Mouse (Mus musculus) neural tube, embryonic 15.5 days (tissue): ENCODE data around the gene Colca2. TPM values are rescaled to one million over a fixed set of nuclear protein-coding genes. Genes with fewer than 3 reads are reported as not detected.

Source experiments
- ATAC-seq: fragments of 200-750 bp; cut with Nextera tagmentation; 2 replicates; pipeline ENCODE4 v1.8.0; 2017; ENCODE audit warnings: mild to moderate bottlenecking, moderate TSS enrichment, moderate library complexity; ENCODE audit not compliant: low FRiP score
- H3K27ac ChIP-seq: fragments of 300-500 bp; sonication (generic); replicated peaks from 2 replicates; pipeline ENCODE4 v1.5.1; 2015; ENCODE audit warnings: mild to moderate bottlenecking, inconsistent platforms
- H3K27me3 ChIP-seq: fragments of 300-500 bp; sonication (generic); replicated peaks from 2 replicates; pipeline ENCODE4 v1.6.1; 2015; ENCODE audit warnings: inconsistent platforms
- H3K36me3 ChIP-seq: fragments of 300-500 bp; sonication (generic); 2 replicates; pipeline ENCODE4 v1.6.1; 2015; ENCODE audit warnings: inconsistent platforms
- H3K4me1 ChIP-seq: fragments of 300-500 bp; sonication (generic); 2 replicates; pipeline ENCODE4 v1.6.1; 2015; ENCODE audit warnings: inconsistent platforms
- H3K4me2 ChIP-seq: fragments of 300-500 bp; sonication (generic); 2 replicates; pipeline ENCODE4 v1.6.1; 2015; ENCODE audit warnings: inconsistent platforms, mild to moderate bottlenecking, moderate library complexity
- H3K4me3 ChIP-seq: fragments of 300-500 bp; sonication (generic); replicated peaks from 2 replicates; pipeline ENCODE4 v1.5.1; 2015; ENCODE audit warnings: mild to moderate bottlenecking, inconsistent platforms
- H3K9ac ChIP-seq: fragments of 300-500 bp; sonication (generic); replicated peaks from 2 replicates; pipeline ENCODE4 v1.6.1; 2015; ENCODE audit warnings: mild to moderate bottlenecking, inconsistent platforms
- H3K9me3 ChIP-seq: fragments of 300-500 bp; sonication (generic); replicated peaks from 2 replicates; pipeline ENCODE4 v1.6.1; 2016; ENCODE audit warnings: inconsistent platforms
- WGBS: fragments of 180-500 bp; shearing (Covaris S2); methylation state at CpG from one replicate; pipeline ENCODE4 v1.1.7; 2015; ENCODE audit warnings: mixed read lengths; 5-methylcytosine and 5-hydroxymethylcytosine counted together
- polyA plus RNA-seq: library from polyadenylated mRNA; unstranded; fragments of >200 nt; fragmentation: Nextera tagmentation; extraction: Ambion mirVana; gene quantifications from 2 replicates; pipeline ENCODE4 v1.2.1, GENCODE M21; 2015

Colca2 gene
- polyA plus RNA-seq, 1 experiment from 2014 or later: 0.70 TPM

- no peak overlapping the region for H3K27ac ChIP-seq
- H3K4me2 ChIP-seq: no peak overlapping the region
- H3K36me3 ChIP-seq: no peaks in the 10 kb centered on the region
- H3K4me1 ChIP-seq: no peaks in the 10 kb centered on the region
- no peak overlapping the region for H3K9ac ChIP-seq
- 59% methylated on average over 5 of the region's 5 CpGs for WGBS
- no peaks in the 10 kb centered on the region for H3K9me3 ChIP-seq
- no peaks in the 10 kb centered on the region for H3K27me3 ChIP-seq
- no peak overlapping the region for H3K4me3 ChIP-seq
- no peak for ATAC-seq
These were observed 9.5 kb downstream of the Colca2 start for GRCm38 (mm10) chr9:51268852-51269251.

- Histone ChIP-seq H3K27me3 (no peaks in the 10 kb centered on the region), H3K27ac (no peak overlapping the region), H3K36me3 (no peaks in the 10 kb centered on the region), H3K4me2 (no peak overlapping the region), H3K4me1 (no peaks in the 10 kb centered on the region), H3K9me3 (no peaks in the 10 kb centered on the region), H3K9ac (no peak overlapping the region), H3K4me3 (no peak overlapping the region)
- 90% methylated on average over 5 of the region's 5 CpGs for WGBS
- no peak for ATAC-seq
These were observed 19.9 kb downstream of the Colca2 start for GRCm38 (mm10) chr9:51258426-51258825.

- no peaks in the 10 kb centered on the region for H3K27me3 ChIP-seq
- H3K4me2 ChIP-seq: no peak overlapping the region
- H3K36me3 ChIP-seq: no peaks in the 10 kb centered on the region
- H3K9me3 ChIP-seq: no peaks in the 10 kb centered on the region
- H3K27ac ChIP-seq: no peak overlapping the region
- no peak overlapping the region for H3K4me3 ChIP-seq
- 78% methylated on average over 4 of the region's 4 CpGs for WGBS
- no peak overlapping the region for H3K9ac ChIP-seq
- no peaks in the 10 kb centered on the region for H3K4me1 ChIP-seq
- ATAC-seq: no peak
These were observed 21.4 kb downstream of the Colca2 start for GRCm38 (mm10) chr9:51256780-51257502.

GRCm38 (mm10) chr9:51238741-51239385, 39.5 kb downstream of the Colca2 start:
- Histone ChIP-seq H3K4me1 (peaks cover 6% of the 10 kb centered on the region; the same call in 1 of the 2 replicates), H3K9ac (no peak overlapping the region), H3K27me3 (no peaks in the 10 kb centered on the region; the same call in none of the 2 replicates), H3K4me3 (no peak overlapping the region), H3K9me3 (no peaks in the 10 kb centered on the region), H3K27ac (no peak overlapping the region), H3K4me2 (no peak overlapping the region), H3K36me3 (no peaks in the 10 kb centered on the region)
- ATAC-seq: peak; percentile 35; the same call in 1 of the 2 replicates
- 49% methylated on average over 12 of the region's 12 CpGs for WGBS

GRCm38 (mm10) chr9:51232163-51232562, 46.2 kb downstream of the Colca2 start:
- Histone ChIP-seq H3K4me3 (no peak overlapping the region), H3K36me3 (no peaks in the 10 kb centered on the region), H3K9me3 (no peaks in the 10 kb centered on the region), H3K4me1 (no peaks in the 10 kb centered on the region), H3K27me3 (no peaks in the 10 kb centered on the region; the same call in 1 of the 2 replicates), H3K4me2 (no peak overlapping the region), H3K9ac (no peak overlapping the region), H3K27ac (no peak overlapping the region)
- ATAC-seq: no peak
- WGBS: 95% methylated on average over 8 of the region's 8 CpGs

- H3K9ac ChIP-seq: no peak overlapping the region
- no peak overlapping the region for H3K4me2 ChIP-seq
- no peak for ATAC-seq
- 87% methylated on average over 4 of the region's 4 CpGs for WGBS
- no peak overlapping the region for H3K4me3 ChIP-seq
- H3K27me3 ChIP-seq: no peaks in the 10 kb centered on the region; the same call in 1 of the 2 replicates
- H3K27ac ChIP-seq: no peak overlapping the region
- H3K4me1 ChIP-seq: no peaks in the 10 kb centered on the region
- no peaks in the 10 kb centered on the region for H3K9me3 ChIP-seq
- no peaks in the 10 kb centered on the region for H3K36me3 ChIP-seq
These were observed 47.5 kb downstream of the Colca2 start for GRCm38 (mm10) chr9:51230701-51231389.

- H3K4me3 ChIP-seq: no peak overlapping the region
- no peaks in the 10 kb centered on the region for H3K4me1 ChIP-seq
- H3K9me3 ChIP-seq: no peaks in the 10 kb centered on the region
- no peak for ATAC-seq
- H3K27me3 ChIP-seq: no peaks in the 10 kb centered on the region
- H3K9ac ChIP-seq: no peak overlapping the region
- 88% methylated on average over 5 of the region's 5 CpGs for WGBS
- H3K27ac ChIP-seq: no peak overlapping the region
- H3K4me2 ChIP-seq: no peak overlapping the region
- no peaks in the 10 kb centered on the region for H3K36me3 ChIP-seq
These were observed 52.7 kb downstream of the Colca2 start for GRCm38 (mm10) chr9:51225636-51226166.

Other genes starting within 250 kb of the Colca2 start
- not detected in 2 replicates for gene Btg4, start 217.7 kb downstream of the Colca2 start, polyA plus RNA-seq
- gene Layn, start 201.5 kb downstream of the Colca2 start, polyA plus RNA-seq: 5.2 and 5.6 TPM in 2 replicates
- gene 4833427G06Rik, start 176.5 kb downstream of the Colca2 start, polyA plus RNA-seq: 0.37 TPM in 2 replicates
- gene Gm32742, start 113.1 kb downstream of the Colca2 start, polyA plus RNA-seq: 0.19 TPM in 1 of 2 replicates, not detected in the other
- 0.09 and 0.38 TPM in 2 replicates for gene Pou2af1, start 64.9 kb downstream of the Colca2 start, polyA plus RNA-seq
- not detected in 2 replicates for gene 1810046K07Rik, start 50.3 kb upstream of the Colca2 start, polyA plus RNA-seq